Mouse (Mus musculus): Measurements from ENCODE around the gene Atn1.
A peak's percentile ranks its signal among the peaks of the same experiment; 100 is the strongest.

The Atn1 gene

GRCm38 (mm10) chr6:124767920-124768703 is 11.8 kb upstream of the Atn1 start:
- DNase-seq: peak in 1 of 2 experiments; percentile 22

GRCm38 (mm10) chr6:124767536-124767919 is 11.2 kb upstream of the Atn1 start:
- DNase-seq: no peak

DNA sequence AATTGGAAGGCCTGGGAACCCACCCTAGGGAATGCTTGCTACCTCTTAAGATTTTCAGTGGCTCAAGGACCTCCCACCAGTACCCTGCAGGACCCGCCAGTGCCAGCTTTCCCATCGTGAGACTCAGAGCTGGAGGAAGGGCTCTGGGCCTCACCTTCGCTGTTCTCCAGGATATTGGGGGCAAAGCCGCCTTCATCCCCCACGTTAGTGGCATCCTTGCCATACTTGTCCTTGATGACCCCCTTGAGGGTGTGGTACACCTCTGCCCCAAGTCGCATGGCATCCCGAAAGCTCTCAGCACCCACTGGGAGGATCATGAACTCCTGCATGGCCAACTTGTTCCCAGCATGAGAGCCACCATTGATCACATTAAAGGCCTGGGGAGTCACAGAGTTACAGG is 9.6 kb upstream of the Atn1 start:
- no peak for DNase-seq

DNA sequence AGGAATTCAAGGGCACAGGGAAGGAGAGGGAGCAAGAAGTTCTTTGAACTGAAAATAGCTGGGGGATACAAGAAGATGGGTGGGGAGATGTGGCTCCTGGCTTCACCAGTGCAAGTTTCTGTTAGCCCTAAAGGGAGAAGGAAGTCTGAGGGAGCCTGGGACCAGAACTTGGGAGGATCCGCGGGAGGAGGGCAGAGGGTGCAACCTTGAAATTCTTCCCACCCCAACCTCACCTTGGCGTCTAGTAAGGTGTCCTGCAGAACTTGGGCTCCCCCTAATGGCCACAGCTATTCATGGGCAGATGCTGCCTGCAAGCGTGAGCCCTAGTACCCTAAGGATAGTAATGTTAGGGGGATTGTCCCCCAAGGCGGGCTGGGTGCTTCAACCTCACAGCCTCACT is 2.9 kb upstream of the Atn1 start:
- peak; percentile 63 to 73 for DNase-seq

- no peak for DNase-seq
Observed at GRCm38 (mm10) chr6:124758849-124759232, 2.5 kb upstream of the Atn1 start.

- no peak for DNase-seq
Observed at GRCm38 (mm10) chr6:124757909-124758848, 1.9 kb upstream of the Atn1 start.

DNA sequence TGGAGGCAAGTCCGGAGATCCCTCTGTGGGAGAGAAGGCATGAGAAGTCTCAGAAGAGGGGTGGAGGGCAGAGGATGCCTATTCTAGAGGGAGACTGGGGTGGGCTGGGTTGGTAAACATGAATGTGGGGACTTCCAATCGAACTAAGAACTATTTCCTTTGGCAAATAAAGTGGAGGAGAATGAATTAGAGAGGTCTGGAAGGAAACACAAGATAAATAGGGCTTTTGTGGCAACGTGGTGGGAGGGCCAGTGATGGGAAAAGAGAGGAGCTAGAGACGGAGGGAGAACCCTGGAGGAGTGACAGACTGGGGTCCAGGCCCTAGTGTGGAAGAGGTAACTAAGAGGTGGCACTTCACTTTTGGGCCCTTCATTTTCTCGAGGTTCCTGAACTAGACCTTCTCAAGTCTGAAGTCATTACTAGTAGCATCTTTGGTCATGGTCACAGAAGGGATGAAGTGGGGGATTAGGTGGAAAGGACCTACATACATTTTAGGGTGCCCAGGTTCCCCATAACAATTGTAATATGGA is 1.1 kb upstream of the Atn1 start:
- DNase-seq: no peak

GRCm38 (mm10) chr6:124756652-124757350 is 477 bp upstream of the Atn1 start:
- DNase-seq: peak; percentile 47 to 52

DNA sequence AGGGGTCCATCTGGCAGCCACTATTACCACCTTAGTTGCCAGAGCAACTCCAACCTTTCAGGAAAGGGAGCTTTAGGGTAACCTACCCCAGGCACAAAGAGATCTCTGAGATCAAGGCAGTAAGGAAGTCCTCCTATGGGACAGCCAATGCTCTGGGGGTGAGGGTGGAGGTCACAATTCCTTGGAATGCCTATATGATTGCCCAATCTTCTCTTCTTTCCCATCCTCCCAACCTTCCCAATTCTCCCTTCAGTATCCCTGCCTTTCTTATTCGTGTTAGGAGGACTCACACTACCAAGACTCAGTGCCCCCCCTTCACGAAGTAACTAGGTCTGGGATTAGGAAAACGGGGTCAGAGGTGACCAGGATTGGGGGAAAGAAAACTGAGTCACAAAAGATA is 1.0 kb downstream of the Atn1 start:
- DNase-seq: no peak

GRCm38 (mm10) chr6:124753861-124754260 is 2.5 kb downstream of the Atn1 start:
- DNase-seq: no peak

DNA sequence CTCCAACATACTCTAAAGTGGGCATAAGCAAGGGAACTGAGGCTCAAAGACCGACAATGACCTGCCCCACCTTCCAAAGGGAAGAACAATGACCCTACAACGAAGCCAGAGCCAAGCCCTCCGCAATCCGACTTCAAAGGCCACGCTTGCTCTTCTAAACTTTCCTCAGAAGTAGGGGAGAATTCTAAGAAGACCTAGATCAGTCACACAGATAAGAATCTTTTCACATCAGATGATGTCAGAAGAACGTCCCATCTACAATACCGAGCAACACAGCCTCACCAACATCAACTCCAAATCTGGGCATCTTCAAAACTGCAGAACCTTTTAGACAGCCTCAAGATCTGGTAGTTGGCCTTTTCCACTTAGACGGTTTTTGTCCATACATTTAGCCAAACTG is 5.9 kb downstream of the Atn1 start:
- no peak for DNase-seq

- peak in 1 of 2 experiments; percentile 12 for DNase-seq
Observed at GRCm38 (mm10) chr6:124746654-124747632, 9.4 kb downstream of the Atn1 start.

DNA sequence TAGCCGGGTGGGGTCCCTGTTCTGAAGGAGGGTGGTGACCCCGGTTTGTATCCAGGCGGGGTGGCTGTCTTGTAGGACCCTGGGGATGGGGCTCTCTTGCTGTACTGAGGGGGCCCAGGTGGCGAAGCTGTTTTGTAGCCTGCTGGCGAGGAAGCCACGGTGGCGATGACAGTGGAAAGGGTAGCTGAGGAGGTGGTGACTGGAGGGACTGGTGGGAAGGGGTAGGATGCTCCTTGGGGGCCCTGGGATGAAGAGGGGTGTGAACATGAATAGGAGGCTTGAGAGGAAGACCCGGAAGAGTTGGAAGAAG is 10.1 kb downstream of the Atn1 start:
- DNase-seq: peak in 1 of 2 experiments; percentile 45

GRCm38 (mm10) chr6:124745490-124746295 is 10.6 kb downstream of the Atn1 start:
- peak; percentile 88 for DNase-seq

GRCm38 (mm10) chr6:124744755-124745321 is 11.5 kb downstream of the Atn1 start:
- DNase-seq: peak in 1 of 2 experiments; percentile 62

DNA sequence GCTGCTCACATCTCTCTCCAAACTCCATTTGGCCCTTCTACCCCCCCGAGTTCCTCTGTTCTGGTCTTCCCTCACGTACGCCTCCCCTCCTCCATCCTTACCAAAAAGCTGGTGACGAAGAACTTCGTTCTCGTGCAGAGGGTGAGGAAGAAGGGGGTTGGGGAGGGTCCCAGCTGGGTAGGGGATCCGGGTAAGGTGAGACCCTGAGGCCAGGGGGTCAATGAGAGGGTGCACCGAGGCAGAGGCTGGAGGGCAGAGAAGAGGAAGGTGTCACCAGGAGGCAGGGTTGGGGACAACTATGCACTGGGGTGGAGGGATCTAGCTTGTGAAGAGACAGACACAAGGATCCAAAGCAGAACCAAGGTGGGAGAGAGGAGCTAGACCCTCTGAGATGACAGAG is 12.7 kb downstream of the Atn1 start:
- DNase-seq: peak in 1 of 2 experiments; percentile 14

DNA sequence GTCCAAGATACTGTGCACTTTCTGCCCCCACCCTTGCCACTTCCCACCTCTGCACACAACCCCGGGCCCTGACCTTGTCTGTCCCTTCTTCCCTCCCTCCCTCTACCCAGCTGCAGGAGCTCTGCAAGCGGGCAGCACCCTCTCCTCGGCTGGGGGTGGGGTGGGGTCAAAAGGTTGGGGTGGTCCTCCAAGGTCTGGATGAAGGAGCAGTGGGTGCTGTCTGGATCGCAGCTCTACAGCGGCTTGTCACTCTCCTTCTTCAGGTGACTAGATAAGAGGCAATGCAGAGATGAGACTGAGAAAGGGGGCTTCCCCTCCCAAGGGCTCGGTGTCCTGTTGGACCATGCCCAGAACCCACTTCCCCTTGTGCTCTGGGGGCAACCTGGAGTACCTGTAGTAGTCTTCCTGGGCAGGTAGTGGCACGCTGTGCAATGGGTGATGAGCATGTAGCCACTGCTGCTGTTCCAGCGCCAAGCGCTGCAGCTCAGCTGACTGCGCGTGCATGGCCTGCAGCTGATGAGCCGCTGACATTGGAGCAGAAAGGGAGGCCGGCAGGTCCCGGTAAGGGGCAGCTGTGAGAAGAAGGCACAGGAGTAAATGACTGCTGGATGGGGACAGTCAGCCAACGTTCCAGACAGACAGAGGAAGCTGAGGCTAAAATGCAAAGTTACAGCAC is 13.3 kb downstream of the Atn1 start:
- DNase-seq: peak in 1 of 2 experiments; percentile 10

GRCm38 (mm10) chr6:124741842-124742241 is 14.5 kb downstream of the Atn1 start:
- no peak for DNase-seq

- DNase-seq: peak; percentile 89 to 95
Observed at GRCm38 (mm10) chr6:124740888-124741761, 15.2 kb downstream of the Atn1 start, which contains the start of gene Grcc10. TSS of gene Grcc10 (minus strand) at chr6:124741374.

All from thymus, adult 18-20 months (tissue).